Mouse (Mus musculus) kidney, postnatal 0 days (tissue): ENCODE data around the gene Mybpc3. TPM values are rescaled to one million over a fixed set of nuclear protein-coding genes. Genes with fewer than 3 reads are reported as not detected.
"Not testable (repeated sequence)": the region's sequence is repeated elsewhere in the genome, so short reads cannot be mapped to it uniquely, and the experiment has no call there.

Experiments used
- ATAC-seq: fragments of 200-750 bp; cut with Nextera tagmentation; replicated peaks from 2 replicates; pipeline ENCODE4 v1.8.0; 2017; ENCODE audit warnings: low read depth, moderate number of reproducible peaks, moderate TSS enrichment, moderate library complexity; ENCODE audit not compliant: low FRiP score
- DNase-seq: peaks from one replicate; pipeline ENCODE4 v3.0.0-alpha.2; 2016; ENCODE audit warnings: low spot score
- H3K27ac ChIP-seq: fragments of 300-500 bp; sonication (generic); 2 replicates; pipeline ENCODE4 v1.5.1; 2014; ENCODE audit warnings: mild to moderate bottlenecking
- H3K27me3 ChIP-seq: fragments of 300-500 bp; sonication (generic); 2 replicates; pipeline ENCODE4 v1.6.1; 2014; ENCODE audit warnings: low read length, mixed read lengths; ENCODE audit not compliant: insufficient read depth
- H3K36me3 ChIP-seq: fragments of 300-500 bp; sonication (generic); 2 replicates; pipeline ENCODE4 v1.6.1; 2014; ENCODE audit warnings: low read length, mixed read lengths; ENCODE audit not compliant: insufficient read depth
- H3K4me1 ChIP-seq: fragments of 300-500 bp; sonication (generic); replicated peaks from 2 replicates; pipeline ENCODE4 v1.6.1; 2014; ENCODE audit warnings: antibody characterized with exemption, low read length, mixed read lengths; ENCODE audit not compliant: insufficient read depth
- H3K4me2 ChIP-seq: fragments of 300-500 bp; sonication (generic); 2 replicates; pipeline ENCODE4 v1.6.1; 2014; ENCODE audit warnings: mild to moderate bottlenecking, low read length, moderate library complexity, mixed read lengths
- H3K4me3 ChIP-seq: fragments of 300-500 bp; sonication (generic); replicated peaks from 2 replicates; pipeline ENCODE4 v1.5.1; 2014; ENCODE audit warnings: low read depth, low read length
- H3K9ac ChIP-seq: fragments of 300-500 bp; sonication (generic); 2 replicates; pipeline ENCODE4 v1.6.1; 2014; ENCODE audit warnings: low read depth, low read length
- H3K9me3 ChIP-seq: fragments of 300-500 bp; sonication (generic); replicated peaks from 2 replicates; pipeline ENCODE4 v1.6.1; 2016; ENCODE audit warnings: low read length, inconsistent platforms, mixed read lengths
- CTCF ChIP-seq: IDR thresholded peaks from 2 replicates; pipeline ENCODE4 v1.5.1; 2016; ENCODE audit warnings: antibody characterized with exemption, low read depth, mild to moderate bottlenecking, moderate library complexity
- WGBS: fragments of 180-500 bp; shearing (Covaris S2); extraction: QIAGEN DNeasy Blood & Tissue Kit; methylation state at CpG from one replicate; pipeline ENCODE4 v1.1.7; 2014; 5-methylcytosine and 5-hydroxymethylcytosine counted together
- polyA plus RNA-seq: library from polyadenylated mRNA; unstranded; fragments of >200 nt; fragmentation: Nextera tagmentation; extraction: Ambion mirVana; gene quantifications from 2 replicates; pipeline ENCODE4 v1.2.1, GENCODE M21; 2015

Mybpc3 gene
- polyA plus RNA-seq, 1 experiment from 2014 or later, result 0.13 TPM

DNA sequence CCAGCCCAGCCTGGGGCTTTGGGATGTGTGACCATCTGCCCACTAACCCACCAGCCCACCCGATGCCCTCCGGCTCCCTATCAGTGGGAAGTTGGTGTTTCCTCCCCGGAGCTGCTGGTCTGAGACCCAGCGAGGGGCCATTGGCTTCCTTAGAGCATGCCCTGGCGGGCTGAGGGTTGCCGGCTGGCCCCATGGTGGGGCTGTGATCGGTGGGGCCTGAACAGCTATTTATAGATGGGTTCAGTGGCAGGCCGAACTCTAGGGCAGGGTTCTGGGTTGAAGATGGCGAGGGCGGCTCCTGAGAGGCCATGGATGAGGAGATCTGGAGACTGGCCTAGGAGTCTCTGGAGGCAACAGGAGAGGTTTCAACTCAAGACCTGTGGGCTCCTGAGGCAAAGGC, 20.9 kb upstream of the Mybpc3 start:
- H3K4me3 ChIP-seq, result no peak overlapping the region
- H3K27me3 ChIP-seq, result no peaks in the 10 kb centered on the region
- DNase-seq, result no peak
- no peak overlapping the region for H3K4me2 ChIP-seq
- 60% methylated on average over 10 of the region's 10 CpGs for WGBS
- no peak overlapping the region for H3K27ac ChIP-seq
- no peak overlapping the region for H3K9ac ChIP-seq
- H3K4me1 ChIP-seq, result no peaks in the 10 kb centered on the region
- TF ChIP-seq CTCF, result no peak
- no peaks in the 10 kb centered on the region for H3K9me3 ChIP-seq
- ATAC-seq, result no peak
- no peaks in the 10 kb centered on the region for H3K36me3 ChIP-seq

DNA sequence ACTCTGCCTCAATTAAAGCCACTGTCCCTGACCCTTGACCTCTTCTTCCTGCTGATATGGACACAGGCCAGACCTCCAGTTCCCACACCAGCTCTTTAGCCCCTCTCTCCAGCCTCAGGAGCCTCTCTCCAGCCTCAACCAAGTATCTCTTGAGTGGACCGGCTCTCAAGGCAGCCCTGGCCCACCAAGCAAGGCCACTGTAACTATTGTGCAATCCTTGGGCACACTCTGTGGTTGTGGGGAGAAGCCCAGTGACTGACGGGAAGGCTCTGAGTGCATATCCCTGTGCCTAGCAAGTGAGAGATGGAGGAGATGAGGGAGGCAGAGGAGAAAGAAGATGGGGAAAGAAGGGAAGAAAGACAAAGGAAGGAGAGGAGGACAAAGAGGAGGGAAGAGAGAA, 19.8 kb upstream of the Mybpc3 start:
- TF ChIP-seq CTCF, result no peak
- no peak for ATAC-seq
- H3K4me2 ChIP-seq, result no peak overlapping the region
- H3K27me3 ChIP-seq, result no peaks in the 10 kb centered on the region
- no peak overlapping the region for H3K4me3 ChIP-seq
- no peaks in the 10 kb centered on the region for H3K36me3 ChIP-seq
- no peak overlapping the region for H3K9ac ChIP-seq
- DNase-seq, result no peak
- 84% methylated on average over 2 of the region's 2 CpGs for WGBS
- H3K9me3 ChIP-seq, result no peaks in the 10 kb centered on the region
- H3K4me1 ChIP-seq, result no peaks in the 10 kb centered on the region
- H3K27ac ChIP-seq, result no peak overlapping the region

DNA sequence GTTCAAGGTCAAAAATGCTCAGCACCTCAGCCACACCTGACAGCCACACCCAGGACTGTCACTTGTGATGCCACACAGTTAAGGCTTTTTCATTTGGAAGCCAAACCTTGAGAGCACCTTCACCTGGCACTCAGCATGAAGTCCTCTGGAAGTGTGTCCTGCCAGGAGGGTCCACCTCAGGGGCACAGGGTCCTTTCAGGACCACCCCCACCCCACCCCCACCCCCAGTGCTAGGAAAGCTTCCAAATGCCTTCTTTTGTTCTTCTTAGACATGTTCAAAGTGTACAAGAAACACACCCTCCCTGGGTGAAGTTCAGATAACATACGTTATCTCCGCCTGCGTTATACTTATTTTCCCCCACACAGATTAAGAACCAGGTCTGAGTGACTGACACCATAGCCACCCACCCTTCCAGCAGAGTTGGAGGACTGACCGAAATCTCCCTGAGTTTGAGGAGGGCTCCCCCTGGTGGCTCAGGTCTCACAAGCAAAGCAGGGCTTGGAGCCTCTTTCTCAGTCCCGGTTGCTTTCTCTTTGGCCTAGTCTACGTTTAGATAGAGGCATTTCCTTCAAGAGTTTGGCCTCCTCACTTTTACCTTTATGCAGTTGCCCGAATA, 16.7 kb upstream of the Mybpc3 start:
- Histone ChIP-seq H3K27me3 (no peaks in the 10 kb centered on the region), H3K9me3 (no peaks in the 10 kb centered on the region), H3K4me3 (no peak overlapping the region), H3K27ac (no peak overlapping the region), H3K36me3 (no peaks in the 10 kb centered on the region), H3K4me1 (no peaks in the 10 kb centered on the region), H3K9ac (peak overlapping the region; percentile 43; the same call in 1 of the 2 replicates), H3K4me2 (no peak overlapping the region)
- DNase-seq (peak; percentile 96), ATAC-seq (peak; percentile 83)
- 7% methylated on average over 7 of the region's 7 CpGs for WGBS
- peak; percentile 98 for TF ChIP-seq CTCF

DNA sequence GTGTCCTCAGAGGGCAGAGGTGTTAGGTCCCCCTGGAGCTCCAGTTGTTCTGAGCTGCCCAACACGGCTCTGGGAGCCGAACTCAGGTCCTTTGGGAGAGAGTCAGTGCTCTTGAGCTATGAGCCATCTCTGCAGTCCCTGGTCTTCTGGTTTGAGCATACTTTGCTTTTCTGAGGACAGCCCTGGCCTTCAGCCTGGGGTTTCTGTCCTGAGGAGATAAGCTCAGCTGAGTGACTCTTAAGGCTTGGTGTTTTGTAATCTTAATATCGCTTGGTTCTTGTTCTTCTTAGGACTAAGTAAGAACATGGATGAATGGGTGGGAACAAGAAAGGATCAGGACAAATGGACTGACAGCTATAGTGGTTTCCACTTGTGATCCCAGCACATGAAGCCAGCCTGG, 9.8 kb upstream of the Mybpc3 start:
- ATAC-seq, result no peak
- no peaks in the 10 kb centered on the region for H3K36me3 ChIP-seq
- no peaks in the 10 kb centered on the region for H3K9me3 ChIP-seq
- H3K4me3 ChIP-seq, result no peak overlapping the region
- no peak overlapping the region for H3K9ac ChIP-seq
- no peak for DNase-seq
- no peaks in the 10 kb centered on the region for H3K27me3 ChIP-seq
- 77% methylated on average over 3 of the region's 3 CpGs for WGBS
- no peak overlapping the region for H3K4me2 ChIP-seq
- TF ChIP-seq CTCF, result no peak
- no peak overlapping the region for H3K27ac ChIP-seq
- no peaks in the 10 kb centered on the region for H3K4me1 ChIP-seq

DNA sequence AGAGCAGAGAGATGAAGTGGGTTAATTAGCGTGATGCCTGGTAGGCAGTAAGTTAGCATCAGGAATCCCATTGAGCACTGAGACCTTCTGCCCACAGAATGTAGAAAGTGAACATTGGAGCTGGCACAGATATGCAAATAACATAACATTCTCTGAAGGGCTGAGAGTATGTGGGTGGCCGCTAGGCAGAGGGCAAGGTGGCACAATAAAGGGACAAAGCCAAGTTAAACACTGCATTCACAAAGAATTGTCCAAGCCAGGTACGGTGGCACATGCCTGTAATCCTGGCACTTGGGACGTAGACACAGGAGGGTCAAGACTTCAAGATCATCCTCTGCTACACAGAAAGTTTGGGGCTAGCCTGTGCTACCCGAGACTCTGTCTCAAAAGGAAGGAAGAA, 8.7 kb upstream of the Mybpc3 start:
- WGBS, result 89% methylated on average over 5 of the region's 5 CpGs
- no peak overlapping the region for H3K4me3 ChIP-seq
- H3K4me2 ChIP-seq, result no peak overlapping the region
- H3K4me1 ChIP-seq, result no peaks in the 10 kb centered on the region
- TF ChIP-seq CTCF, result no peak
- H3K9me3 ChIP-seq, result no peaks in the 10 kb centered on the region
- no peak for DNase-seq
- no peak overlapping the region for H3K9ac ChIP-seq
- no peaks in the 10 kb centered on the region for H3K27me3 ChIP-seq
- ATAC-seq, result no peak
- no peaks in the 10 kb centered on the region for H3K36me3 ChIP-seq
- no peak overlapping the region for H3K27ac ChIP-seq

DNA sequence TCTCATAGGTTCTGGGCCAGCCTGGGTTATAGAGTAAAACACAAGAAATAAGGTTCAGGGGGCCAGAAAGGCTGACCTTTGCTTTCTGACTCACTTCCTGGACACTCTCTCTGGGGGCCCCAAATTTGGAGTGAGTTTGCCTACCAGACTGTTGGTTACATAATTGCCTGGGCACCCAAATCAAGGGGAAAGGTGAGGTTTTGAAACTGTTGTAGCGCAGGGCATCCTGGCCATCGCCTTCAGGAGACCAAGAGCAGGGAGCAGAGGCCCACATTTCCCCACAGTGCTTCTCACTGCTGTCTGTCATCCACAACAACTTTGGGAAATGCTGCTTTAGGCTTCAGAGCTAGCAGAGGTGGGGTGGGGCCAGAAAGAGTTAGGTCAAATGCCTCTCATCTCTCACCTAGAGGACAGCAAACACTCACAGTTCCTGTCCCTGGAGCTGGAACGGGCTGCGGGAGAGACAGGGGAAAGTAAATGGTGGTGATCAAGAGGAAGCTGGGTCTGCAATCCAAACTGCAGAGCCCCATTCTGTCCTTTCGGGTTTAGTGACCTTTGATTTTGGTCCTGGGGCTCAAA, 8.0 kb upstream of the Mybpc3 start:
- DNase-seq, result no peak
- H3K36me3 ChIP-seq, result no peaks in the 10 kb centered on the region
- peaks cover 2% of the 10 kb centered on the region for H3K4me1 ChIP-seq
- H3K4me3 ChIP-seq, result no peak overlapping the region
- no peak for ATAC-seq
- no peak for TF ChIP-seq CTCF
- WGBS, result 92% methylated on average over 5 of the region's 5 CpGs
- H3K27ac ChIP-seq, result no peak overlapping the region
- H3K27me3 ChIP-seq, result no peaks in the 10 kb centered on the region
- H3K9ac ChIP-seq, result no peak overlapping the region
- H3K4me2 ChIP-seq, result no peak overlapping the region
- no peaks in the 10 kb centered on the region for H3K9me3 ChIP-seq

DNA sequence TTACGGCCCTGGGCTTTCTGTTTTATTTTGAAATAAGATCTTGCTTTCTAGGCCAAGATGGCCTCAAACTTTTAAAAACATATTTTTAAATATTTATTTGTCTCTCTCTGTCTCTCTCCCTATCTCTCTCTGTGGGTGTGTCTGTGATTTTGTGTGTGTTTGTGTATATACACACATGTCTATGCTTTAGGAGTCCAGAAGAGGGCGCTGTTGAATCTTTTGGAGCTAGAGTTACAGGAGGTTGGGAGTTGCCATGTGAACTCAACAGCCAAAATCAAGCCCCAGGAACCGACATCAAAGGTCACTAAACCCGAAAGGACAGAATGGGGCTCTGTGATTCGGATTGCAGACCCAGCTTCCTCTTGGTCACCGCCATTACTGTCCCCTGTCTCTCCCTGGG, 7.5 kb upstream of the Mybpc3 start:
- DNase-seq, result no peak
- no peak overlapping the region for H3K4me2 ChIP-seq
- H3K27me3 ChIP-seq, result no peaks in the 10 kb centered on the region
- TF ChIP-seq CTCF, result no peak
- H3K9me3 ChIP-seq, result no peaks in the 10 kb centered on the region
- H3K27ac ChIP-seq, result no peak overlapping the region
- H3K4me3 ChIP-seq, result no peak overlapping the region
- ATAC-seq, result no peak
- WGBS, result 75% methylated on average over 6 of the region's 6 CpGs
- no peaks in the 10 kb centered on the region for H3K36me3 ChIP-seq
- H3K9ac ChIP-seq, result no peak overlapping the region
- peaks cover 7% of the 10 kb centered on the region for H3K4me1 ChIP-seq

DNA sequence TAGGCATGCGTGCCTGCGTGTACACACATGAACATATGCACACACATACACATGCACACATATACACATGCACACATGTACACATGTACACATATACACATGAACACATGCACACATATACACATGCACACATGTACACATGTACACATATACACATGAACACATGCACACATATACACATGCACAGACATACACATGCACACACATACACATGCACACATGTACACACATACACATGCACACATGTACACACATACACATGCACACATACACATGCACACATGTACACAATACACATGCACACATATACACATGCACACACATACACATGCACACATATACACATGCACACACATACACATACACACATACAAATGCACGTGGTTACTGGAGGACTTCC, 6.1 kb upstream of the Mybpc3 start:
- not testable (repeated sequence) for DNase-seq, H3K27me3 ChIP-seq, H3K4me3 ChIP-seq, ATAC-seq, H3K4me2 ChIP-seq, H3K9ac ChIP-seq, H3K4me1 ChIP-seq, H3K9me3 ChIP-seq, H3K36me3 ChIP-seq, H3K27ac ChIP-seq
- WGBS, result 87% methylated on average over 3 of the region's 3 CpGs
